Mouse (Mus musculus) embryo, embryonic 9.5 days (tissue): Measurements from ENCODE around the gene Kcne4.

Experiments
- DNase-seq: peaks from one replicate; pipeline ENCODE4 v3.0.0-alpha.2; 2017; ENCODE audit errors: extremely low spot score

The Kcne4 gene

GRCm38 (mm10) chr1:78859573-78859972, 43.0 kb downstream of the Kcne4 start:
- no peak for DNase-seq

GRCm38 (mm10) chr1:78860056-78860455, 43.5 kb downstream of the Kcne4 start:
- DNase-seq: no peak

- DNase-seq: no peak
Observed at GRCm38 (mm10) chr1:78862281-78862680, 45.7 kb downstream of the Kcne4 start.

GRCm38 (mm10) chr1:78863833-78864232, 47.3 kb downstream of the Kcne4 start:
- DNase-seq: no peak

GRCm38 (mm10) chr1:78864351-78864750, 47.8 kb downstream of the Kcne4 start:
- no peak for DNase-seq

- DNase-seq: no peak
Observed at GRCm38 (mm10) chr1:78864799-78865346, 48.3 kb downstream of the Kcne4 start.

GRCm38 (mm10) chr1:78865991-78866390, 49.4 kb downstream of the Kcne4 start:
- DNase-seq: no peak

GRCm38 (mm10) chr1:78866455-78866854, 49.9 kb downstream of the Kcne4 start:
- no peak for DNase-seq
